Mouse (Mus musculus): ENCODE data around the gene 1700022I11Rik.
A peak's percentile ranks its signal among the peaks of the same experiment; 100 is the strongest.

1700022I11Rik gene

DNA sequence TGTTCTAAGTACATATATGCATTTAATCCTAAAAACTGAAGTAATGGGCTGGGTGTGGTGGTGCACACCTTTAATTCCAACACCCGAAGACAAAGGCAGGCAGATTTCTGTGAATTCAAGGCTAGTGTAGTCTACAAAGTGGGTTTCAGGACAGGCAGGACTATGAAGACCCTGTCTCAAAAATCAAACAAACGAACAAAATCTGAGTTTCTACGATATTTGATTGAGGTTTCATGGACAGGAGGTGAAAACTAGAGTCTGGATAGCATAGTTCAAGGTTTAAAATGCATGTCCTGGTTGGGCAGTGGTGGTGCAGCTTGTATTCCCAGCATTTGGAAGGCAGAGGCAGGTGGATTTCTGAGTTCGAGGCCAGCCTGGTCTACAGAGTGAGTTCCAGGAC is at the start of gene 1700022I11Rik:
1700022I11Rik (plus strand) TSS at position 301 of the 400 bp plus-strand sequence.
- no peak for DNase-seq (ENCODE audit: extremely low spot score, low read depth, low spot score)

DNA sequence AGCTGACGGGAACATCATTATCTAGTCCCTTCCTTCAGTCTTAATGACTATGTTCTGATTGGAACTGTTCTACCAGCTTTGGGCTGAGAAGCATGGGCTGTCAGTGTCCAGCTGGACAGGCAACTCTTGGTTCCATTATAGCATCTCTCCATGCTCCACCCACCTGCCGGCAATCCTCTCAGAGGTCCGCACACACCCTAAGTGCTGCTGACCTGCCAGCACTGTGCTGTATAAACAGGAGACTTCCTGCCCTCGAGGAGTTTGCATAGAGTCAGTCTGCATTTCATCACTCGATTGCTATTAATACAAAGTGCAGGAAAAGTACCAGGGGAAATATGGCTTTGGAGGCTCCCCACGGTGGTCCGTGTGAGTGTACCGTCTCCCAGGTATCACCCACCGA is 48.7 kb upstream of the 1700022I11Rik start:
- DNase-seq (ENCODE audit: extremely low spot score, low read depth, low spot score): no peak

DNA sequence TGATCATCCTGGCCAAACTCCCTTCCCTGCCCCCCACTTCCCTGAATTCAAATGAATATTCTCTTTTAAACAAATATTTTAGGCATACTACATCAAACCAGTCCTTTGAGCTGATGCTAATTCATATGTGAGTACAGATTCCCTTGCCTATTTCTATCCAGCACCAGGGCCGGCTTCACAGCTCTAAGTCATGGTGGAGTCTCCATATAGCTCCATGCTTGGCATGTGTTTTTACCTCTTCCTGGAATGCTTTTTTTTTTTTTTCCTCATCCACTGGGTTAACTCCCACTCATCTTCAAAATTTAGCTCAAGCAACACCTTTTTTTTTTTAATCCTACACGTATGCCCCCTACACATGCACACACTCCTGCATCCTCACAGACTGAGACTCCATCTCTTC is 47.9 kb upstream of the 1700022I11Rik start:
- no peak for DNase-seq (ENCODE audit: extremely low spot score, low read depth, low spot score)

DNA sequence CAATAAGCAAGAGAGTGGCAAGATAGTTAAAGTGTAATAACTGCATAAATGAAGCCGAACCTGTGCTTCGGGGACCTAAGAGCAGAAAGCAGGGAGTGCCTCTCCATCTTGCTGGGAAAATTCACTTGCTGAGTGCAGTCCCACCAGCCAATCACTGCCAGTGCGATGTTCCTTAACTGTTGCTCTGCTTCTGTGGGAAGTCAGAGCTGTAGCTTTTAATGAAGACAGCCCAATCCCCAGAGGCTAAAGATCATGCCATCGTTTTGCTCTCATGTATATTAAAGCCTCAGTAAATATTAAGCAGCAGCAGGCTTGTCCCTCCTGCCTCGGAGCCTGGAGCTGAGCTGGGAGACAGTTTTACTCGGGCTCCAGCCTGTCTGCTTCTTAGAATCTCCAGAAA is 47.3 kb upstream of the 1700022I11Rik start:
- DNase-seq (ENCODE audit: extremely low spot score, low read depth, low spot score): no peak

DNA sequence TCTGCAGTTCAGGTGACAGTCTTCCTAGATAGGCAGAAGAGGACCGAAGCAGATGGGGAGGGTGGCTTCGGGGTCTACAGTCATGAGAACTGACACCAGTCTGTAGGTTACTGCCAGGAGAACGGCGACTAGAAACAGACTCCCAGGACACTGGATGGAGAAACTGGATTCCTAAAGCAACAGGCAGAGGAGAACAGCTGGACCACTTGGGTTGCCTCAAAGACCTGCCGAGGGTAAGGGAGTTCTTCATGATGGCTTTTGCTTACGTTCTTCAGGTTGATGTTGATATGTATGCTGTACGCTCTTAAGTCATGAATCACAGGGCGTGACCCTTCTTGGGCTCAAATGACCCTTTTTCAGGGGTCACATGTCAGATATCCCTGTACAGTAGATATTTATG is 46.9 kb upstream of the 1700022I11Rik start:
- DNase-seq (ENCODE audit: extremely low spot score, low read depth, low spot score): no peak

- DNase-seq (ENCODE audit: extremely low spot score, low read depth, low spot score): no peak
Measured at GRCm38 (mm10) chr4:42924095-42924710, 45.2 kb upstream of the 1700022I11Rik start.

DNA sequence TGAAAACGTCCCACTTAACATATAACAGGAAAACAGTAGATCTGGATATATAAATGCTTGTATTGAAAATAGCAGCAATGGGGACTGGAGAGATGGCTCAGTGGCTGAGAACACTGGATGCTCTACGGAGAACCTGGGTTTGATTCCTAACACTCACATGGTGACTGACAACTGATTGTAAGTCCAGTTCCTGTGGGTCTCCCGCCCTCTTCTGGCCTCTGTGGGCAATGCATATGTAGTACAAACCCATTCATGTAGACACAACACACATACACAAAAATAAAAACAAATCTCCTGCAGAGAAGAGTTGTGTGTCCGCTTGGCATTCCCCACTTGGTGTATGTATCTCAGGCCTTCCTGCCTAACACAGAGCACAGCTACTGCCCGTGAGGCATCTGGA is 41.2 kb upstream of the 1700022I11Rik start:
- no peak for DNase-seq (ENCODE audit: extremely low spot score, low read depth, low spot score)

DNA sequence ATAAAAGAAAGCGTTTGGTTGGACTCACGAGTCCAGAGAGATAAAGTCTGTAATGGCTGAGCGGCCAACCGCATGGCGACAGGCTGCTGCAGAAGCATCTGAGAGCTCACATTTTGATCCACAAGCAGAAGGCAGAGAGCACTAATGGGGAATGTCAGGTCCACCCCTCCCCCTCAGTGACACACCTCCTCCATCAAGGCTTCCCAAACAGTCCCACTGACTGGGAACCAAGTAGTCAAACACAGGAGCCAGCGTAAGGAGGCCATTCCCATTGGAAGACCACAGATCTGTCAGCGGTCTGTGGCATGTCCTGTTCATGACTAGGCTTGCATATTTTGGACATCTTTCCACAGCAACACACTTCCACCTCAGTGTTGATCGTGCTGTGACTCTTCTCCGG is 40.5 kb upstream of the 1700022I11Rik start:
- DNase-seq (ENCODE audit: extremely low spot score, low read depth, low spot score): no peak

GRCm38 (mm10) chr4:42932229-42932969 is 37.0 kb upstream of the 1700022I11Rik start:
- no peak for DNase-seq (ENCODE audit: extremely low spot score, low read depth, low spot score)

DNA sequence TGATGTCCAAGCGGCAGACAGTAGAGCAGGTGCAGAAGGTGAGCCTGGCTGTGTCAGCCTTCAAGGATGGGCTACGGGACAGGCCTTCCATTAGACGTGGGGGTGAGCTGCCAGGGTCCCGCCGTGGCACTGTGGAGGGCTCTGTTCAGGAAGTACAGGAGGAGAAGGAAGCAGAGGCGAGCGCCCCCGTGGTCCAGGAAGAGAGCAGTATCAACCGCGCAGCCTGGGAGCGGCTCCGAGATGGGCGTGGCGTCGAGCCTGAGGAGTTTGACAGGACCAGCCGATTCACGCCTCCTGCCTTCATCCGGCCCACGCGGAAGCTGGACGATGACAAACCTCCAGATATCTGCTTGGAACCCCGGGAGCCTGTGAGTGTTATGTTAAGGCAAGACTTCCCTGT is 35.8 kb upstream of the 1700022I11Rik start:
- DNase-seq (ENCODE audit: extremely low spot score, low read depth, low spot score): no peak

GRCm38 (mm10) chr4:42941396-42941795 is 28.0 kb upstream of the 1700022I11Rik start:
- DNase-seq (ENCODE audit: extremely low spot score, low read depth, low spot score): no peak

GRCm38 (mm10) chr4:42943341-42943740 is 26.1 kb upstream of the 1700022I11Rik start:
- no peak for DNase-seq (ENCODE audit: extremely low spot score, low read depth, low spot score)

GRCm38 (mm10) chr4:42944185-42944584 is 25.2 kb upstream of the 1700022I11Rik start:
- no peak for DNase-seq (ENCODE audit: extremely low spot score, low read depth, low spot score)

- DNase-seq (ENCODE audit: extremely low spot score, low read depth, low spot score): no peak
Measured at GRCm38 (mm10) chr4:42945043-42945442, 24.4 kb upstream of the 1700022I11Rik start.

DNA sequence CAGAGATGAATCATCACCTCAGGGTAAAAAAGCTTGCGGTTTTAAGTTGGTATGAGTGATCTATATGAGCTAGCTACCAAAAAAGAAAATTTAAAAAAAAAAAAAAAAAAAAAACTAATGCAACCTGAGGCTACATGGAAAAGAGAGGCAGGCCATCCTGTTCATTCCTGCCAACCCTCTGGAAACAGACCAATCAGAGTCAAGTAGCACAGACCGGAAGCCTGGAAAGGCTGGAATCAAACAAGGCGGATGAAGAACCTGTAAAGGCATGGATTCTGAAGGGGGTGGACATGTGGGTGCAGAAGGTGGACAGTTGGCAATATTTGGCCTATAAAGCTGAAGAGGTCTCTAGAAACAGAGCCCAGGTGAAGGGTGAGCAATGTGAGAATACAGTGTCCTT is 24.0 kb upstream of the 1700022I11Rik start:
- no peak for DNase-seq (ENCODE audit: extremely low spot score, low read depth, low spot score)

DNA sequence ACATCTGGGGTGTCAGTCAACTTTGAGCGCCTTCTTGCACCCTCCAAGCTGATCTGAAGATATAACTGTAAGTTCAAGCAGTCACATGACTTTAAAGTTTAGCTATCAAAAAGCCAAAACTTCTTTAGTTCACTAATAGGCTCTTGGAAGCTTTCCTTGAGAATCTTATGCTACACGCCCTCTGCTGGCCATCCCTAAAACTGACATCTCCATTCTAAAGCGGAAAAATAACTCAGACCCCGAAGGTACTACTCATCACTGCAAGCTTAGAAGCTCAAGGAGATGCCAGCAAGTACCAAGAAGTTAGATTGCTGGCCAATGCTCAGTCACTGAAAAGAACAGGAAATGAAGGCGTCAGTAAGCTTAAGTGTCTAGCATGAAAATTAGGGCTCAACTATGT is 23.5 kb upstream of the 1700022I11Rik start:
- DNase-seq (ENCODE audit: extremely low spot score, low read depth, low spot score): no peak

DNA sequence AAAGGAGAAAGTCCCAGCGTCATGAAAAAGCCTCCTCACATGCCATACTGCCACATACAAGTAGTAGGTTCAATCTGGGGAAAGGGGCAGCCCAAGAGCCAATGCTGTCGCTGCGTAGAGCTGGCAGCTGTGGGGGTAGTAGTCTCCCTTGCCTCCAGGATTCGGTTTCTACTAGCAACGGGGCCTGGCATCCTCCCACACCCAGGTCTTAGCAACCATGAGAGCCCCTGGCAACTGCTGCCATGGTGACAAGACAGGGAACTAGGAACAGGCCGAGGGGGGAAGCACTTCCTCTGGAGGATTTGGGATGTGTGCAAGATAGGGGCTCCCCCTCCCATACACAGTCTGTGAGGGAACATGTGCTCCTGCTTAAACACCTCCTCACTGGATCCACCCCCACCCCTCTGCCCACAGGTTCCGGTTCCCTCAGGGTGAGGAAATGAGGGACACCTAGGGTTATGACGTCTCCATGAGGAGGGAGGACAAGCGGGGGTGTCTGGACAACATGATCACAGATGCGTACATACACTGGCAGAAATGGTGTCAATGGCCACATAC is 22.6 kb upstream of the 1700022I11Rik start:
- no peak for DNase-seq (ENCODE audit: extremely low spot score, low read depth, low spot score)

DNA sequence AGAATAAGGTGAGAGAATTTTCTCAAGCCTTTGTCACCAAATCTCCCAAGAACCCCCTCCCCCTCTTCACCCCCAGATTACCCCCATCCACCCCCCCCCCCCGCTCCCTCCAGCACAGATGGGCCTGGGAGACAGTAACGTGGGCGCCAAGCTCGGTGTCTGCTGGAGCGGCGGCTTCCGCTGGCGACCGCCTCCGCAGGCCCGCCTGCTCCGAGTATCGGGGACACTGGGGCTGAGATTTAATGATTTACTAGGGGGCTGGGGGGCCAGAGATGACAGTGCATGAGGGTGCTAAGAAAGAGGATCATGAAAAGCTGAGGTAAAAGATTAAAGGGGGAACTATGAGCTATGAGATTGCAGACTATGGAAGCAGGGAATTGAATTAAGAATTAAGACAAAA is 20.9 kb upstream of the 1700022I11Rik start:
- DNase-seq (ENCODE audit: extremely low spot score, low read depth, low spot score): no peak

DNA sequence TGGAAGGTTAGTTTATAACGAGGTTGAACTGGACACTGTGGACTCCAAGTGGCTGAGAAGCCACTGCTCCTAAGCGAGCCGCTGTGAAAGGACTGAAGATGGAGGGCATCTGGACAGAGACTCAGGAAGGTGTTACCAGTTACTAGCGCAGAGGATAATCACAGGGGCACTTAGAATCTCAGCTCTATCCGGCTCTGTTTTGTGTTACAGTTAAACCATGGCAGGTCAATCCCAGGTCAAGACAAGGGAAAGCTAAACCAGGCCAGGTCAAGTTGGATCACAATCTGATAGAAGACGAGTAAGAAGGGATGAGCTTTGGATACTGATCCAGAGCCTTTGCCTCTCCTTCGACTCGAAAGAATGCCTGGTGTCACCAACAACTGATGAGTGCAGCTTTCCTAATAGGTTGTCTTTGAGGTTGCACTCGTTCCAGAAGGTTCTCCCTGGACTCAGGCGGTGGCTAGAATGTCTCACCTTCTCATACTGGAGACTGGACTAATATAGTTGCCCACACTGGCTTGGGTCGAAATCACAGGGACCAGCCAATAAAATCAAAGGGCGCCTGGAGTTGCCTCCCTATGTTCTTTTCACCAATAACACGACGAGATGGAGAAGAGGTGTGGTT is 20.2 kb upstream of the 1700022I11Rik start:
- no peak for DNase-seq (ENCODE audit: extremely low spot score, low read depth, low spot score)

- peak; percentile 95 for DNase-seq (ENCODE audit: extremely low spot score, low read depth, low spot score)
Measured at GRCm38 (mm10) chr4:42949676-42950051, 19.7 kb upstream of the 1700022I11Rik start, which contains the start of gene Dnajb5. Dnajb5 (plus strand) TSS chr4:42949814.

DNA sequence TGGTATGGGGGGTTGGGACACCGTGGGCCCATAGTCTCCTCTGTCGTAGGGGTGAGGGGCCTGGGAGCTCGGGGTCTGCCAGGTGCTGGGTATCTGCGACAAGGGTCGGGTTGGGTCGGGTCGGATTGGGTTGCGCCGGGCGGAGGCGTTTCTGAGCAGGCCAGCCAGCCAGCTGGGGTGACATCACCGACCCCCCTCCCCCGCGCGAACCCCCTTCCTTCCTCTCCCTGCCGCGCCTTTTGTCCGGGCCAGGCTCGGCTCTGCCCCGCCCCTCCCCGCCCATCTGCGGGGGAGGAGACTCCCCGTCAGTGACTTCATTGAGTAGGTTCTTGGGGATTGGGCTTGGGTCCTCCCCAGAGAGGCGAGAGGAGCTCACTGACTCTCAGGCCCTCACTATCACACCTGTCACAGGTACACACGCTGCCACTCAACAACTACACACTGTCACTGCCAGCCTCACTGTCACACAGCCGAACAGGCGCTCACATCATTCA is 19.3 kb upstream of the 1700022I11Rik start:
- DNase-seq (ENCODE audit: extremely low spot score, low read depth, low spot score): no peak
